Mouse (Mus musculus): ENCODE results near the gene Ppp2r5c. TPM values are rescaled to one million over a fixed set of nuclear protein-coding genes. Genes with fewer than 3 reads are reported as not detected.

Gene Ppp2r5c
- polyA plus RNA-seq, 1 experiment from 2014 or later: 146 TPM

GRCm38 (mm10) chr12:110558175-110558574 lies 111.3 kb downstream of the Ppp2r5c start:
- H3K36me3 ChIP-seq (ENCODE audit: control insufficient read depth, insufficient read depth, low read length): peaks cover 27% of the 10 kb centered on the region
- H3K4me2 ChIP-seq (ENCODE audit: low read depth, low read length): no peak overlapping the region
- WGBS: 97% methylated on average over 7 of the region's 7 CpGs
- H3K27me3 ChIP-seq (ENCODE audit: control insufficient read depth, insufficient read depth, low read length): no peaks in the 10 kb centered on the region
- no peak overlapping the region for H3K4me3 ChIP-seq (replicated peaks; ENCODE audit: low read length)
- H3K27ac ChIP-seq (ENCODE audit: low read length): no peak overlapping the region
- no peaks in the 10 kb centered on the region for H3K4me1 ChIP-seq (ENCODE audit: control insufficient read depth, insufficient read depth, low read length)
- H3K9me3 ChIP-seq (replicated peaks; ENCODE audit: control insufficient read depth, low read length): no peaks in the 10 kb centered on the region
- ATAC-seq (ENCODE audit: insufficient read depth, low FRiP score): no peak
- H3K9ac ChIP-seq (ENCODE audit: low read length): no peak overlapping the region

GRCm38 (mm10) chr12:110563383-110563782 lies 116.5 kb downstream of the Ppp2r5c start:
- ATAC-seq (ENCODE audit: insufficient read depth, low FRiP score): no peak
- H3K4me3 ChIP-seq (replicated peaks; ENCODE audit: low read length): no peak overlapping the region
- no peak overlapping the region for H3K9ac ChIP-seq (ENCODE audit: low read length)
- no peaks in the 10 kb centered on the region for H3K27me3 ChIP-seq (ENCODE audit: control insufficient read depth, insufficient read depth, low read length)
- H3K4me1 ChIP-seq (ENCODE audit: control insufficient read depth, insufficient read depth, low read length): no peaks in the 10 kb centered on the region
- WGBS: 82% methylated on average over 11 of the region's 11 CpGs
- no peak overlapping the region for H3K4me2 ChIP-seq (ENCODE audit: low read depth, low read length)
- no peak overlapping the region for H3K27ac ChIP-seq (ENCODE audit: low read length)
- peaks cover 30% of the 10 kb centered on the region; the same call in 1 of the 2 replicates for H3K36me3 ChIP-seq (ENCODE audit: control insufficient read depth, insufficient read depth, low read length)
- no peaks in the 10 kb centered on the region for H3K9me3 ChIP-seq (replicated peaks; ENCODE audit: control insufficient read depth, low read length)

- Histone ChIP-seq H3K36me3 (ENCODE audit: control insufficient read depth, insufficient read depth, low read length) (peaks cover 33% of the 10 kb centered on the region; the same call in 1 of the 2 replicates), H3K27me3 (ENCODE audit: control insufficient read depth, insufficient read depth, low read length) (no peaks in the 10 kb centered on the region), H3K9me3 (replicated peaks; ENCODE audit: control insufficient read depth, low read length) (no peaks in the 10 kb centered on the region), H3K4me1 (ENCODE audit: control insufficient read depth, insufficient read depth, low read length) (no peaks in the 10 kb centered on the region), H3K4me3 (replicated peaks; ENCODE audit: low read length) (no peak overlapping the region), H3K4me2 (ENCODE audit: low read depth, low read length) (no peak overlapping the region), H3K27ac (ENCODE audit: low read length) (no peak overlapping the region), H3K9ac (ENCODE audit: low read length) (no peak overlapping the region)
- 92% methylated on average over 11 of the region's 11 CpGs for whole genome bisulfite sequencing
- no peak for ATAC-seq (ENCODE audit: insufficient read depth, low FRiP score)
Observed at GRCm38 (mm10) chr12:110564848-110565247, 117.9 kb downstream of the Ppp2r5c start.

DNA sequence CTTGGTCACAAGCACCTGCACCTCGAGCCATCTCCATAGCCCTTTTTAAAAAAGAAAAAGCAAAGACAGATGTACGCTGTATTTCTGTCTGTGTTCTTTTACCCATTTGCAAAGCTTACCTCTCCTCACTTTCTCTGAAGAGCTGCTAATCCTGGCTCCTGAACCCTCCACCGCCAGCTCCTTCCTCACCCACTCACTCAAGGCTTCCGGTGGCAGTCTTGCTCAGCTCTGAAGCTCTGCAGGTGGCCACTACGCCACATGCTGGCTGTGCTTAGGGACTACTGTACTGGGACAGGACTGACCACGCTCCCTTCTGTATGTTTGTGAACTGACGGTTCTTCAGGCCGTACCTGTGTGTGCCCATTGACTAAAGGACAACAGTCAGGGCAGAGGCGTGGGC lies 119.4 kb downstream of the Ppp2r5c start:
- H3K27me3 ChIP-seq (ENCODE audit: control insufficient read depth, insufficient read depth, low read length): no peaks in the 10 kb centered on the region
- H3K4me1 ChIP-seq (ENCODE audit: control insufficient read depth, insufficient read depth, low read length): no peaks in the 10 kb centered on the region
- peaks cover 35% of the 10 kb centered on the region; the same call in 1 of the 2 replicates for H3K36me3 ChIP-seq (ENCODE audit: control insufficient read depth, insufficient read depth, low read length)
- H3K27ac ChIP-seq (ENCODE audit: low read length): no peak overlapping the region
- WGBS: 93% methylated on average over 9 of the region's 9 CpGs
- H3K4me2 ChIP-seq (ENCODE audit: low read depth, low read length): no peak overlapping the region
- no peak overlapping the region for H3K9ac ChIP-seq (ENCODE audit: low read length)
- no peak overlapping the region for H3K4me3 ChIP-seq (replicated peaks; ENCODE audit: low read length)
- no peaks in the 10 kb centered on the region for H3K9me3 ChIP-seq (replicated peaks; ENCODE audit: control insufficient read depth, low read length)
- no peak for ATAC-seq (ENCODE audit: insufficient read depth, low FRiP score)

DNA sequence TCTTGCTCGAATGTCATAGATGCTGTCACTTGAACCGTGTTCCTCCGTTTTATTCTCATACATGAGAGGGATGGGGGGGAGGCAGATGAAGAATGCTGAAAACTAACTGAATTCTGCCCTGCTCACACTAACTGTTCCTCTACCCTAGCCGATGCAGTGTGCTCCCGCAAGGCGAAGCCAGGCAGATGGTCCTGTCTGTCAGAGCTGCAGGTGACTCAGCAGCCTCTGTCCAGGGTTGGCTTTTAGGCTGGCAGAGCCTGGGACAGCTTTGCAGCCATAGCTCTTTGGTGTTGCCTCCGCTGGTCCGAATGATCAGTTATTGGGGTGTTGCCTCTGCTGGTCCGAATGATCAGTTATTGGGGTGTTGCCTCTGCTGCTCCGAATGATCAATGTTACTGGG lies 124.1 kb downstream of the Ppp2r5c start:
- no peak for ATAC-seq (ENCODE audit: insufficient read depth, low FRiP score)

DNA sequence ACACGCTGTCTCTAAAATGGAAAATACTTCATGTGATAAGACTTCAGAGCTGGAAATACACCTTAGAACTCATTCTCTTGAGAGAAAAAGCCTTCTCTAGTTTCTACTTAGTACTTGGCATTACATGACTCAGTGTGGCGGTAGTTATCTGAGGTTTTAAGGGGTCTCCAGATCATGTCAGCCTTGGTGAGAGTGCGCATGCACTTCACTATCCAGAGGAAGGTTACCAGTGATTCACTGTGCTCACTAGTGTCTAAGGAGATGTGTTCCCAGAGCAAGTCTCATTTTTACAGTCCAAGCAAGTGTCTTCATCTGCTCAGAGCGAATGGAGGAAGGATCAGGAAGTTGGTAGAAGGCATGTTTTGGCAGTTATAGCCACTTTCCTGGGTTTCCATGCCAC lies 125.4 kb downstream of the Ppp2r5c start:
- H3K9ac ChIP-seq (ENCODE audit: low read length): no peak overlapping the region
- no peaks in the 10 kb centered on the region for H3K27me3 ChIP-seq (ENCODE audit: control insufficient read depth, insufficient read depth, low read length)
- H3K4me3 ChIP-seq (replicated peaks; ENCODE audit: low read length): no peak overlapping the region
- no peak for ATAC-seq (ENCODE audit: insufficient read depth, low FRiP score)
- no peaks in the 10 kb centered on the region for H3K9me3 ChIP-seq (replicated peaks; ENCODE audit: control insufficient read depth, low read length)
- H3K27ac ChIP-seq (ENCODE audit: low read length): no peak overlapping the region
- H3K4me2 ChIP-seq (ENCODE audit: low read depth, low read length): no peak overlapping the region
- H3K4me1 ChIP-seq (ENCODE audit: control insufficient read depth, insufficient read depth, low read length): no peaks in the 10 kb centered on the region
- H3K36me3 ChIP-seq (ENCODE audit: control insufficient read depth, insufficient read depth, low read length): 0 out of 2 replicates have a peak, but pooled peaks cover 21% of the 10 kb centered on the region
- 97% methylated on average over 4 of the region's 4 CpGs for WGBS

More for the DNA sequence above, 124.1 kb downstream of the Ppp2r5c start:
- 0 out of 2 replicates have a peak, but pooled peaks cover 26% of the 10 kb centered on the region for H3K36me3 ChIP-seq (ENCODE audit: control insufficient read depth, insufficient read depth, low read length)
- H3K4me1 ChIP-seq (ENCODE audit: control insufficient read depth, insufficient read depth, low read length): no peaks in the 10 kb centered on the region
- no peak overlapping the region for H3K4me2 ChIP-seq (ENCODE audit: low read depth, low read length)
- H3K4me3 ChIP-seq (replicated peaks; ENCODE audit: low read length): no peak overlapping the region
- no peaks in the 10 kb centered on the region for H3K27me3 ChIP-seq (ENCODE audit: control insufficient read depth, insufficient read depth, low read length)
- no peak overlapping the region for H3K9ac ChIP-seq (ENCODE audit: low read length)
- no peaks in the 10 kb centered on the region for H3K9me3 ChIP-seq (replicated peaks; ENCODE audit: control insufficient read depth, low read length)
- H3K27ac ChIP-seq (ENCODE audit: low read length): no peak overlapping the region
- 93% methylated on average over 10 of the region's 10 CpGs for WGBS

DNA sequence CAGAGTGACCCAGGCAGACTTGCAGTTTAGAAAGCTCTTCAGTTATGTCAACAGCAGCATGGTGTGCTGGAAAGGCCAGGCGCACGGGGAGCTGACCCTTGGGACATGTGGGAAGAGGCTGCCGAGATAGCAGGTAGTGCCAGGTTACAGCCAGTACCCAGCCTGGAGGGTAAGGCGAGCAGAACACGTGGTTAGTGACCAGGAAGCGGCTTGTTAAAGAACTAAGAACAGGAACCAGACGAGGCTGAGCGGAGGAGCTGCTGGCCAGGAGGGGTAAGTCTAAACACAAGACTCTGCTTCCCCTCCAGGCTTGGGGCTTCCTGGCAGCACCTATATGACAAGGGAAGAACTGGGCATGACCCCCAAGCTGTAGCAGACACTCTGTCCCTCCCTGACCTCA lies 126.7 kb downstream of the Ppp2r5c start:
- H3K4me3 ChIP-seq (replicated peaks; ENCODE audit: low read length): no peak overlapping the region
- 0 out of 2 replicates have a peak, but pooled peaks cover 9% of the 10 kb centered on the region for H3K36me3 ChIP-seq (ENCODE audit: control insufficient read depth, insufficient read depth, low read length)
- H3K9me3 ChIP-seq (replicated peaks; ENCODE audit: control insufficient read depth, low read length): no peaks in the 10 kb centered on the region
- no peak overlapping the region for H3K9ac ChIP-seq (ENCODE audit: low read length)
- H3K27ac ChIP-seq (ENCODE audit: low read length): no peak overlapping the region
- no peaks in the 10 kb centered on the region for H3K27me3 ChIP-seq (ENCODE audit: control insufficient read depth, insufficient read depth, low read length)
- no peaks in the 10 kb centered on the region for H3K4me1 ChIP-seq (ENCODE audit: control insufficient read depth, insufficient read depth, low read length)
- ATAC-seq (ENCODE audit: insufficient read depth, low FRiP score): no peak
- H3K4me2 ChIP-seq (ENCODE audit: low read depth, low read length): no peak overlapping the region
- WGBS: 86% methylated on average over 8 of the region's 8 CpGs

GRCm38 (mm10) chr12:110575926-110576325 lies 129.0 kb downstream of the Ppp2r5c start:
- Histone ChIP-seq H3K27me3 (ENCODE audit: control insufficient read depth, insufficient read depth, low read length) (no peaks in the 10 kb centered on the region), H3K27ac (ENCODE audit: low read length) (no peak overlapping the region), H3K36me3 (ENCODE audit: control insufficient read depth, insufficient read depth, low read length) (0 out of 2 replicates have a peak, but pooled peaks cover 6% of the 10 kb centered on the region), H3K4me1 (ENCODE audit: control insufficient read depth, insufficient read depth, low read length) (no peaks in the 10 kb centered on the region), H3K4me2 (ENCODE audit: low read depth, low read length) (no peak overlapping the region), H3K9me3 (replicated peaks; ENCODE audit: control insufficient read depth, low read length) (no peaks in the 10 kb centered on the region), H3K9ac (ENCODE audit: low read length) (no peak overlapping the region), H3K4me3 (replicated peaks; ENCODE audit: low read length) (no peak overlapping the region)
- 59% methylated on average over 4 of the region's 4 CpGs for WGBS
- ATAC-seq (ENCODE audit: insufficient read depth, low FRiP score): no peak

- Histone ChIP-seq H3K4me2 (ENCODE audit: low read depth, low read length) (no peak overlapping the region), H3K9ac (ENCODE audit: low read length) (no peak overlapping the region), H3K27me3 (ENCODE audit: control insufficient read depth, insufficient read depth, low read length) (no peaks in the 10 kb centered on the region), H3K4me1 (ENCODE audit: control insufficient read depth, insufficient read depth, low read length) (no peaks in the 10 kb centered on the region), H3K9me3 (replicated peaks; ENCODE audit: control insufficient read depth, low read length) (no peaks in the 10 kb centered on the region), H3K36me3 (ENCODE audit: control insufficient read depth, insufficient read depth, low read length) (0 out of 2 replicates have a peak, but pooled peaks cover 4% of the 10 kb centered on the region), H3K27ac (ENCODE audit: low read length) (no peak overlapping the region), H3K4me3 (replicated peaks; ENCODE audit: low read length) (no peak overlapping the region)
- 88% methylated on average over 9 of the region's 9 CpGs for WGBS
- no peak for ATAC-seq (ENCODE audit: insufficient read depth, low FRiP score)
Observed at GRCm38 (mm10) chr12:110578333-110578732, 131.4 kb downstream of the Ppp2r5c start.
